Mouse (Mus musculus) limb, embryonic 11.5 days (tissue): ENCODE data around the gene Kcnh6. TPM values are rescaled to one million over a fixed set of nuclear protein-coding genes. Genes with fewer than 3 reads are reported as not detected.

ENCODE experiments used
- ATAC-seq: fragments of 200-750 bp; cut with Nextera tagmentation; 2 replicates; pipeline ENCODE4 v1.8.0; 2017; ENCODE audit warnings: low read depth; ENCODE audit not compliant: insufficient number of reproducible peaks, low FRiP score, low TSS enrichment
- DNase-seq: peaks from one replicate; pipeline ENCODE4 v3.0.0-alpha.2; 2015; ENCODE audit warnings: low spot score
- H3K27ac ChIP-seq: fragments of 300-500 bp; sonication (generic); replicated peaks from 2 replicates; pipeline ENCODE4 v1.5.1; 2014; ENCODE audit warnings: low read depth, mild to moderate bottlenecking, low read length
- H3K27me3 ChIP-seq: fragments of 300-500 bp; sonication (generic); 2 replicates; pipeline ENCODE4 v1.6.1; 2014; ENCODE audit warnings: mild to moderate bottlenecking, low read length, mixed read lengths; ENCODE audit not compliant: control insufficient read depth, insufficient read depth
- H3K36me3 ChIP-seq: fragments of 300-500 bp; sonication (generic); 2 replicates; pipeline ENCODE4 v1.6.1; 2014; ENCODE audit warnings: mild to moderate bottlenecking, low read length, moderate library complexity, mixed read lengths; ENCODE audit not compliant: control insufficient read depth, insufficient read depth
- H3K4me1 ChIP-seq: fragments of 300-500 bp; sonication (generic); 2 replicates; pipeline ENCODE4 v1.6.1; 2014; ENCODE audit warnings: low read length, mixed read lengths; ENCODE audit not compliant: control insufficient read depth, insufficient read depth
- H3K4me2 ChIP-seq: fragments of 300-500 bp; sonication (generic); 2 replicates; pipeline ENCODE4 v1.6.1; 2014; ENCODE audit warnings: low read depth, mild to moderate bottlenecking, moderate library complexity; ENCODE audit not compliant: severe bottlenecking
- H3K4me3 ChIP-seq: fragments of 300-500 bp; sonication (generic); 2 replicates; pipeline ENCODE4 v1.5.1; 2014; ENCODE audit warnings: low read depth, low read length
- H3K9ac ChIP-seq: fragments of 300-500 bp; sonication (generic); 2 replicates; pipeline ENCODE4 v1.6.1; 2014; ENCODE audit warnings: mild to moderate bottlenecking, low read length
- H3K9me3 ChIP-seq: fragments of 300-500 bp; sonication (generic); 2 replicates; pipeline ENCODE4 v1.6.1; 2016; ENCODE audit warnings: low read length; ENCODE audit not compliant: control insufficient read depth
- WGBS: fragments of 180-500 bp; shearing (Covaris S2); extraction: QIAGEN DNeasy Blood & Tissue Kit; methylation state at CpG from one replicate; pipeline ENCODE4 v1.1.7; 2014; 5-methylcytosine and 5-hydroxymethylcytosine counted together
- polyA plus RNA-seq: library from polyadenylated mRNA; unstranded; fragments of >200 nt; fragmentation: Nextera tagmentation; extraction: Ambion mirVana; gene quantifications from 2 replicates; pipeline ENCODE4 v1.2.1, GENCODE M21; 2014

Gene Kcnh6
- polyA plus RNA-seq, 1 experiment from 2014 or later: 0.39 TPM

DNA sequence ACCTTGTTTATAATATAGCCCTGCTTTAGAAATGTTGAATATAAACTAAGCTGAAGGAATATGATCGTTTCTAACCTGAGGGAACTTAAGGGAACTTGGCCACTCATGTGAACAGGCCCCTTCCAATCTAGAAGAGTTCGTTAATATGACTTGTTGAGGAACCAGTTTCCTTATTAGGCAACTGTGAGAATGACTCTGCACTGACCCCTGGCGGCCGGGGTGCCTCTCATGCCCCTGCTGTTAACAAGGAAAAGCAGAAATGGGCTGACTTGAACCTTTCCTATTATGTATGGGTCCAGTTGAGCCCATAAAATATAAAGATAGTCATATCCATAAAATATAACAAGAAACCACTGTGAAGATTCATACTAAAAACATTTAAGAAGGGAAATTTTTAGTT is 68.4 kb downstream of the Kcnh6 start:
- H3K27me3 ChIP-seq: no peaks in the 10 kb centered on the region
- no peak overlapping the region for H3K9ac ChIP-seq
- ATAC-seq (no peak), DNase-seq (peak; percentile 90)
- H3K9me3 ChIP-seq: no peaks in the 10 kb centered on the region
- no peak overlapping the region for H3K4me2 ChIP-seq
- H3K27ac ChIP-seq: no peak overlapping the region
- no peaks in the 10 kb centered on the region for H3K4me1 ChIP-seq
- H3K4me3 ChIP-seq: no peak overlapping the region
- WGBS: 4% methylated on average over 4 of the region's 4 CpGs
- peaks cover 5% of the 10 kb centered on the region; the same call in 1 of the 2 replicates for H3K36me3 ChIP-seq

Other genes with a start within 250 kb of the Kcnh6 start
- gene Cyb561, start 54.8 kb upstream of the Kcnh6 start, polyA plus RNA-seq: 8.7 and 9.2 TPM in 2 replicates
- gene Ace, start 40.2 kb upstream of the Kcnh6 start, polyA plus RNA-seq: 0.09 and 0.15 TPM in 2 replicates
- gene Ace3, start 13.4 kb upstream of the Kcnh6 start, polyA plus RNA-seq: not detected in 2 replicates
- gene Dcaf7, start 28.7 kb downstream of the Kcnh6 start, polyA plus RNA-seq: 75.3 and 82.5 TPM in 2 replicates
- gene Taco1, start 57.9 kb downstream of the Kcnh6 start, polyA plus RNA-seq: 10.3 and 12.9 TPM in 2 replicates
- 20.9 and 26.1 TPM in 2 replicates for gene Map3k3, start 76.5 kb downstream of the Kcnh6 start, polyA plus RNA-seq
- 0.64 TPM in 1 of 2 replicates, not detected in the other for gene Gm10840, start 152.7 kb downstream of the Kcnh6 start, polyA plus RNA-seq
- 516 and 591 TPM in 2 replicates for gene Limd2, start 152.7 kb downstream of the Kcnh6 start, polyA plus RNA-seq
- gene Strada, start 194.0 kb downstream of the Kcnh6 start, polyA plus RNA-seq: 36.7 and 40.0 TPM in 2 replicates
- 53.5 and 68.1 TPM in 2 replicates for gene Ccdc47, start 208.2 kb downstream of the Kcnh6 start, polyA plus RNA-seq
- gene Ddx42, start 208.8 kb downstream of the Kcnh6 start, polyA plus RNA-seq: 96.6 and 110 TPM in 2 replicates
- gene Ftsj3, start 248.0 kb downstream of the Kcnh6 start, polyA plus RNA-seq: 72.6 and 74.9 TPM in 2 replicates
- 380 and 388 TPM in 2 replicates for gene Psmc5, start 248.0 kb downstream of the Kcnh6 start, polyA plus RNA-seq